Mouse (Mus musculus) gastrocnemius, adult 2 months (tissue): ENCODE measurements at regions not wholly inside any gene's neighbourhood (a gene's known extent, or its start where the extent isn't known, plus 50 kb on each side); places are given as distances from the start of the nearest gene placed in this dataset.

Experiments used
- DNase-seq: peaks from one replicate; pipeline ENCODE4 v3.0.0; 2022
- H3K27ac ChIP-seq: fragments of 200-600 bp; 2 replicates; pipeline ENCODE4 v1.8.1; 2022; ENCODE audit warnings: mild to moderate bottlenecking
- H3K4me3 ChIP-seq: fragments of 200-600 bp; 2 replicates; pipeline ENCODE4 v1.8.1; 2022; ENCODE audit warnings: mild to moderate bottlenecking, moderate library complexity
- CTCF ChIP-seq: fragments of 200-600 bp; IDR thresholded peaks from 2 replicates; pipeline ENCODE4 v1.8.1; 2022; ENCODE audit warnings: antibody characterized with exemption, mild to moderate bottlenecking, moderate library complexity
- intact Hi-C: fragments of 180-260 bp; cut with DNase I; formaldehyde crosslinking; loops from one replicate; pipeline ENCODE4 v1.15.1; 2025

DNA sequence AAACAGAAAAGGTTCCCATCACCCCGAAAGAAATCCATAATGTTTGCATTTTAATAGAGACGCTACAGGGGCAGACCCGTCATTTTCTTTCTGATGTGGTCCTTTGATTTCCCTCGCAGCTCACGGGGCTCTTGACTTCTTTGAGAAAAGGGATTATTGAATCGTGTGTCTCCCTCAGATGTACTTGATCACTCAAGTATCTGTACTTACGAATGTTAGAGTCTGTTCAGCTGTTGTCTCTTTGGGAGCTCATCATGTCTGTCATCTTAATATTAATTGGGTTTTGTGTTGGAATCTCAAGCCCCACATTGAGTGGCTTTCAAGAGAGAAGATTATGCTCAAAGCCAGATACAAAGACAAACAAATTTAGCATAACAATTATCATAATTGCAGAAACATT is 523.0 kb upstream of the Sall1 start:
- no peak overlapping the region for H3K27ac ChIP-seq
- DNase-seq, result no peak
- intact Hi-C loops, result no loop called here
- TF ChIP-seq CTCF, result no peak
- no peak overlapping the region for H3K4me3 ChIP-seq

DNA sequence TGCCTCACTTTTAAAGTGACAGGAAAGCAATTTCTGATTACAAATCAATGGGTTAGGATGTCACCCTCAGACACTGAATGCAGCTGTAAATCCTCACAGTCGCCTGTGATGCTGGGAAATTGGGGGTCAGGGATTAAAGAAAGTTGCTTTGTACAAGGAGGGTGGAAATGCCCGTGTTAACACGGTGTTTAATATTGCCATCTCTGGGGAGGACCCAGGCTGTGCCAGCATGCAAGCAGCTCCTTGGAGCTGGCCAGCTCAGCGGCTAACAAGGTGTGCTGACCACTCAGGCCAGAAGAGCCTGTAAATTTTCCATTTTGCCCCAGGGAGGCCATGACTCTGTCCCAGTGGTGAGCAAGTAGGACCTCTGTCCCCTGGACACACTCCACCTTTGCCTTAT is 522.5 kb upstream of the Sall1 start:
- intact Hi-C loops, result no loop called here
- Histone ChIP-seq H3K27ac (no peak overlapping the region), H3K4me3 (no peak overlapping the region)
- no peak for TF ChIP-seq CTCF
- DNase-seq, result no peak

DNA sequence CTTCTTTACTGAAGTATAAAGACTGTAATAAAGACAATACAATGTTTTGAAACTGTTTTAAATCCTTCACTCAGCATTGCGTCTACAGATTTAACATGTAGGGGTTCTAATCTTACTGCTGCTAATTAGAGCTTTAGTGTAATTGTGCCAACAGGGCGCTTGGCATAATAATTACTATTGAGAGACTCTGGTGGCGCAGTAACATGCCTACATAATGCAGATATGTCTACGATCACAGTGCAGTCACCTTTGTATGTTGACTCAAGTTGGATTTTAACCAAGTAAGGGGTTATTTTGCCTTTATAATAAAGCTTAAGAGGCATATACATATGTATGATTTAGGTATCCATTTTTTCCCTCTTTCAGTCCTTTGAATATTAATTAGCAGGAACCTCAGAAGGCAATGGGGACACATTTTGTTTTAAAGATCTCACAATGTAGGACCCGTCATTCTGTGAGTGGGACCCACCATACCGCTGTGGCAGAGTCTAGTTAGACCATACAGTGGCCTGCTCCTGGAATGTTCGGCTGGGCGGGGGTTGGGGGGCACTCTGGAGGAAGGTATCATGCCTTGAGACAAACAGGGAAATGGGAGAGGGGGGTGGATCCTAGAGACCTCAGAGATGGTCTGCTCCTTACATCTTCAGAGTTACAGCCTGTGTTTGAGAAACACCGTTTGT is 521.3 kb upstream of the Sall1 start:
- no peak for TF ChIP-seq CTCF
- no peak overlapping the region for H3K27ac ChIP-seq

DNA sequence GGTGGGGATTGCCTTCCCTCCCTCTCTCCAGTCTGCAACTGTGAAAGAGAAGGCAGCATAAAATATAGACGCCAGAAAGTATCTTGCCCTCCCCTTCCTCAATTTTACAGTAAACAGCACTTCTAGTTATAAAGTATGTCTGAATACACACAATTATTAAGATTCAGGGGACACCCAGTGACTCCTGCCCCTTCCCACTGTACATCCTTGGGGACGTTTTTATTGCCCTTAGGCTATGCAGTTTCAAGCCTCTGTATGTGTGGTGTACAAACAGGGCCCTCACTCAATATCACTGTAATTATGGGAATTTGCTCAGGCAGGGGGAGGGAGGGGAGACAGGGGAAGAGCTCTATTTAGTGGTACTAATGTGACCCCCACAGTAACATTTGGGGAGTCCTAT is 519.6 kb upstream of the Sall1 start:
- intact Hi-C loops, result no loop called here
- Histone ChIP-seq H3K27ac (no peak overlapping the region), H3K4me3 (no peak overlapping the region)
- TF ChIP-seq CTCF, result no peak
- no peak for DNase-seq

More for the DNA sequence above, 521.3 kb upstream of the Sall1 start:
- H3K4me3 ChIP-seq, result no peak overlapping the region
- no peak for DNase-seq
- intact Hi-C loops, result no loop called here

DNA sequence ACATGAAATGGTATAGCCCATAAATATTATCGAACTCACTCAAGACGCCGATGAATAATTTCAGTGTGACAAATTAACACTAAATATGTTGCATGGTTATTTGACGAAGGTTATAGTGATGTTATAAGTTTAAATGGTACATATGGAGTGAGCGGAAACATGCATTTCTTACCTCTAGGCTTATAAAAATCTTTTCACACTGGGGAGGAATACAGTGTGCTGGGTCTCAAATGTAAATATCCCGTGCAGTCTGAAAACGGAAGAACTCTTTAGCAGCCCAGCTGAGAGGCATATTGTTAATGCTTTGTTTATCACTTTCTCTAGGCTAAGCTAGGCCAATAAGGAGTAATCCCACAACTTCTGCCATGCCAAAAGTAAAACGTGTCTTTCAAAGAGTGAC is 518.6 kb upstream of the Sall1 start:
- TF ChIP-seq CTCF, result no peak
- Histone ChIP-seq H3K27ac (no peak overlapping the region), H3K4me3 (no peak overlapping the region)
- no peak for DNase-seq
- intact Hi-C loops, result no loop called here

DNA sequence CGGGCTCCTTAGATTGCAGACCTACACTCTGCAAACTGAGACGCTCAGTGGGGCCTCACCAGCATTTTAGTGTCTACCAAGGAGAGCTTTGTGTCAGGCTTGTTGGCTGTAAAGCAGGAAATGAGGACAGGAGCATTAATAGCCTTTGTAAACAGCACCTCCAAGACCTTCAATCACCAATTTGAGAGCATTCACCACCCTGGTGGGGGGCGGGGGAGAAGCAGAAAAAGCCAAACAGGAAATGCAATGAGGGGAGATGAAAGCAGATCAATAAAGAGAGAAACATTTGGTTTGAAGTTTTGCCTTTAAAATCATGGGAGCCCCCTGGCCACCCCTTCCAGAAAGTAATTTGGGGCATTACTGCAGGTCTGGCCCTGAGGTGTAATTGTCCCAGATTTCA is 497.3 kb upstream of the Sall1 start:
- no peak overlapping the region for H3K4me3 ChIP-seq
- TF ChIP-seq CTCF, result no peak
- no peak overlapping the region for H3K27ac ChIP-seq
- intact Hi-C loops, result no loop called here
- DNase-seq, result no peak

DNA sequence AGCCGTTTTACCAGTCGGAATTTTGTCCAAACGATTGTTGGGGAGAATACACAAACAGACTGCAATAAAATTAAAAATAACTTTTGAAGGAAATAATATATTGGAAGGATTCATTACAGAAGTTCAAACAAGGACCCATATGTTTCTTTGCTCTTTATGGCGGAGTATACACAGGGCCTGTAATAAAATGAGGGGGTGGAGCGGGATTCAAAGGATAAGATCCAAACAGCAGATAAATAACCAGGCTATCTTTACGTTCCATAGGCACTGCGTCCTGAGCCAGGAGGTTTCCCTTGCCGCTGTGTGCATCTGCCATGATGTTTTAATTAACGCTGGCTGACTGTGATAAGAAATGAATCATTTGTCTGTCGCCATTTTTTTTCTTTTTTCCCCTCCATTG is 490.6 kb upstream of the Sall1 start:
- no peak for DNase-seq
- Histone ChIP-seq H3K27ac (no peak overlapping the region), H3K4me3 (no peak overlapping the region)
- intact Hi-C loops, result no loop called here
- no peak for TF ChIP-seq CTCF

DNA sequence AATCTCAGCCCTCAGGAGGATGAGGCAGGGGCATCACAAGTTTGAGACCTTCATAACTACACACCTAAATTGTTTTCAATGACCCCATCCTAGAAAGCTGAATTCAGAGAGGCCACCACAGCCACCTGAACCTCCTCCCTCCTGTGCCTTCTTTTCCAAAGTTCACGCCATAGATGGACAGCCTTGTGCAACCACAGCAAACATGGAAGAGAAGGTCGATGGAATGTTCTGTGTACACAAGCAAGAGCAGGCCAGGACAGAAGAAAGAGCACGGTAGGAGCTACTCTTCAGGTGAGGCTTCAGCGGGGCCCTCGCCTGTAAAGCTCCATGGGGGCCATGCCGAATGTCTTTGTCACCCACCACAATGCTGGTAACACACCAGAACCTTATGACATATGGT is 481.1 kb upstream of the Sall1 start:
- intact Hi-C loops, result no loop called here
- no peak for DNase-seq
- H3K4me3 ChIP-seq, result no peak overlapping the region
- H3K27ac ChIP-seq, result no peak overlapping the region
- no peak for TF ChIP-seq CTCF

DNA sequence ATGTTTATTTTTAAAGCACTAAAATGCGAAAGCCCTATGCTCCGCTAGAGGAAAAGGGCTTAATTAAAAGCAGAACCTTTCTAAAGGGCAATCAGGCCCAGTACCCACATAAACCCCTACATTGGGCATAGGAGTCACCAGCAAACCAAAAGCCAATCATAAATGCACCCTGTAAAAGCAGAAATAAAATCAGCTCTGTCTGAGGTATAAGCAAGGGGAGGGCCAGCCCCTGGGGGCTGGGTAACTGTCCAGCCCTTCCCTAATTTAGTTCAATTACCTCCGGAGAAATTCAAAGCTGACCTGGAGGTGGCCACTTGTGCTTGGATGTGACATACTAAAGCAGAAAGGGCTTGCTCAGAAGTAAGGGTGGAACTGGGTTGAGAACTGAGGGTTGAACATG is 479.4 kb upstream of the Sall1 start:
- no peak overlapping the region for H3K27ac ChIP-seq
- intact Hi-C loops, result no loop called here
- DNase-seq, result no peak
- no peak overlapping the region for H3K4me3 ChIP-seq
- TF ChIP-seq CTCF, result no peak

DNA sequence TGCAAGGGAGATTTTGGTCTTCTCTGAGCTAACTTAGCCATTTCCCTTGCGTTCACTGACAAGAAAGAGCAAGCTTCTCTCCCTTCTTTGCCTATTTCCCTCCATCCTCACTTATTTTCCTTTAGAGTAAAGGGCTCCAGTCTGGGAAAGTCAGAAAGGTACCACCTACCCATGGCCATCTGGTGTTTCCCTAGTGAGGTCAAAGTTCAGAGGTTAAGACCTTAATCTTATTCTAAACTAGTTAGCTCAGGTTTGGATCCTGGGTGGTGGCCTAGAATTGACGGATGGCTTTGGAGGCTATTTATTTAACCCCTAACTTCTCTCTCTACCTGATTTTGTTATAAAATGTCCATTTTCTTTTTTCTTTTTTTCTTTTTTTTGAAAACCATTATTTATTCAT is 472.6 kb upstream of the Sall1 start:
- no peak for TF ChIP-seq CTCF
- no peak for DNase-seq
- Histone ChIP-seq H3K4me3 (no peak overlapping the region), H3K27ac (no peak overlapping the region)
- intact Hi-C loops, result no loop called here

DNA sequence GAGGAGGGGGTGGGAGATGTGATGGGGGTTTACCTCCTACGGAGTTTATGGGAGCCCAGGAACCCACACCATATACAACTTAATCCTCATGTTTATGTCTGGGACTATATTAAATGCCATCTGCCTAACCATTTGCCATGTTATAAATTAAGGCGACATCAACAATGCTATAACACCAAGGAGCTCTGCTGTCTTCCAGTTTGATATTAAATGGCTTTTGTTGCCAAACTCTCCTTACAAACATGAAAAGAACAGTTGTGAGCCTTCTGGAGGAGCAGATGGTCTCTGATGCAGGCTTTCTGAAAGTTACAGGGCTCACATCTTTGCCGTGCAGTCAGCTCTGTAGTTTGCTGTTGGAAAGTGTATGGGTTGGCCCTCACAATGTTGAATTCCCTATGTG is 470.3 kb upstream of the Sall1 start:
- no peak overlapping the region for H3K27ac ChIP-seq
- no peak for DNase-seq
- H3K4me3 ChIP-seq, result no peak overlapping the region
- no peak for TF ChIP-seq CTCF
- intact Hi-C loops, result no loop called here

DNA sequence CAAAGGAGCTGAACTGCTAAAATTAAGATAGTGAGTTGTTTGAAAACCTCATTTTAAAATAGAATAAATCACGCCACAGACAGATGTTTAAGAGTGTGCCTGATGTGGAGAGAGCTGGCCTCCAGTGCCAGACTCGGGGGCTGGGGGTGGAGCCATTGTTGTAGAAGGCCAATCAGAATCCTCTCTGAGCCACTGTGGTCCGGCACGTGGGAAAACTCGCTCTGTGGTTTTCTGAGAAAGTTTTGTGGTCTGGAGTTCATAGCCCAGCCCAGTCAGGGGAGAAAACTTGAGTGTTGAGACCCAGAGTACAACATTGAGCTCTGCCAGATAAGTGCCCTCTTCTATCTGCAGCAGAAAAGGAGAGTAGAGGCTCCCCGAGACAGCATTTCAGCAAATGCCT is 463.7 kb upstream of the Sall1 start:
- TF ChIP-seq CTCF, result no peak
- intact Hi-C loops, result no loop called here
- no peak for DNase-seq
- H3K4me3 ChIP-seq, result no peak overlapping the region
- no peak overlapping the region for H3K27ac ChIP-seq

DNA sequence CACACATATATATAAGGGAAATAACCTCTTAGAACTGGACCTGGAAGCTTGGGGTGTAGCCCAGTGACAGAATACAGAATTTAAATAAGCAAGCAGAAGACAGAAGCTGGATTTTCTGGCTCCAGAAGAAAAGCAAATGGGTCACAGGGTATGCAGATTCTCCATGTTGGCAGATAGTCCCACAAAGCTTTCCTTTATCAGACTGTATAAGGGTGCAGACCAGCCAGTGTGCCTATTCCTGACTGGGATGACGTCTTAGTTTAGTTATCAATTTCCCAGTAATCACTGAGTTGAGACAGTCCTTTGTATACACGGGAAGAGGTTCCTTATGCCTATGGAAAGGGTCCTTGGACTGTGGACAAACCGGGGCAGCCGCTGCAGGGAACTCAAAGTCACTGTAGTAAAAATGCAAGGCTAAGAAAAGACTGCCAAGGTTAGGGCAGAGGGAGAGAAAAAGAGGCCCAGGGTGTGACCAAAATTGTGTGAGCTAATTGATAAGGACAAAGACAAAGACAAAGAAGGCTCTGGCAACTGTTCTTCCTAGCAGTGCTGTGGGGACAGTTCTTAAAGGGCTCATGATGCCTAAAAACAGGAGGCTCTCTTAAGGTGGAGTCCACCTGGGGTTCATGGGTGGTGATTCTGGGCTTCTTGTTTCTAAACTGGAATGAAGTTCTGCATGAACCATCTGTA is 459.7 kb upstream of the Sall1 start:
- H3K27ac ChIP-seq, result no peak overlapping the region
- TF ChIP-seq CTCF, result no peak
- no peak for DNase-seq
- intact Hi-C loops, result no loop called here
- no peak overlapping the region for H3K4me3 ChIP-seq

DNA sequence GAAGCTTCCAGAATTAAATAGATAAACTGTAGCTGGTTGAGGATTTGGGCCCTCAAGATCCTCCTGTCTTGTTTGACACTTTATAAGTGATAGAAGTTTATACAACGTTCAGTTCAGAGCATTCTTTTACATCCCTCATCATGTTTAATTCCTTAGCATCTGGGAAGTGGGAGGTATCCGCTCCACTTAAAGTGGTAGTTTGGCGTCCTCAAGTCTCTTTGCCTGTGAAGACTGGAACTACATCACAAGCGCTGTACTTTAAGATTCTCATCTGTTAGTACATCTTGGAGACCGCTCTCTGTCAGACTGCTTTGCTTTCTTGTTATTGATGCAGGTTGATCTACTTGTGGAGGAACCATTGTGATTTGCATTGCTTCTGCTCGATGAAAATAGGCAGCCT is 459.1 kb upstream of the Sall1 start:
- intact Hi-C loops, result no loop called here
- H3K4me3 ChIP-seq, result no peak overlapping the region
- no peak for TF ChIP-seq CTCF
- H3K27ac ChIP-seq, result no peak overlapping the region
- DNase-seq, result no peak
